Mouse (Mus musculus): Measurements from ENCODE around the gene Dimt1. TPM values are rescaled to one million over a fixed set of nuclear protein-coding genes. Genes with fewer than 3 reads are reported as not detected.
A peak's percentile ranks its signal among the peaks of the same experiment; 100 is the strongest.
"Not testable (repeated sequence)": the region's sequence is repeated elsewhere in the genome, so short reads cannot be mapped to it uniquely, and the experiment has no call there.

Dimt1 gene
- polyA plus RNA-seq (2012; rRNA removed), result 4.5 and 4.6 TPM in 2 replicates

GRCm38 (mm10) chr13:106946594-106947540 is at the start of gene Dimt1:
TSS of gene Dimt1 (plus strand) at chr13:106947127.
- H3K36me3 ChIP-seq (ENCODE audit: control insufficient read depth, insufficient read depth, low read length), result no peaks in the 10 kb centered on the region
- TF ChIP-seq CTCF (conservative IDR thresholded peaks at IDR 0.05; ENCODE audit: insufficient read depth, insufficient read length, low read depth, low read length), result no peak
- TF ChIP-seq POLR2A (IDR thresholded peaks at IDR 0.05; ENCODE audit: low read depth, low read length), result no peak
- H3K27me3 ChIP-seq (replicated peaks; ENCODE audit: control insufficient read depth, insufficient read depth, low read length), result no peaks in the 10 kb centered on the region
- H3K4me1 ChIP-seq (ENCODE audit: control insufficient read depth, insufficient read depth, low read length), result peaks cover 7% of the 10 kb centered on the region; the same call in 1 of the 2 replicates
- DNase-seq, result peak; percentile 98
- WGBS, result under 1% methylated on average over 68 of the region's 68 CpGs
- peak within 1 kb of the TSS; percentile 62 for H3K4me3 ChIP-seq (ENCODE audit: insufficient read depth, low read depth, low read length)
- peak within 1 kb of the TSS; percentile 56 for H3K27ac ChIP-seq (ENCODE audit: insufficient read depth, low read depth, low read length)

GRCm38 (mm10) chr13:106904637-106905036 is 42.3 kb upstream of the Dimt1 start:
- H3K4me3 ChIP-seq (ENCODE audit: insufficient read depth, low read depth, low read length), result no peak overlapping the region
- H3K36me3 ChIP-seq (ENCODE audit: control insufficient read depth, insufficient read depth, low read length), result peaks cover 6% of the 10 kb centered on the region
- H3K27me3 ChIP-seq (replicated peaks; ENCODE audit: control insufficient read depth, insufficient read depth, low read length), result no peaks in the 10 kb centered on the region
- DNase-seq, result no peak
- H3K27ac ChIP-seq (ENCODE audit: insufficient read depth, low read depth, low read length), result no peak overlapping the region
- TF ChIP-seq POLR2A (IDR thresholded peaks at IDR 0.05; ENCODE audit: low read depth, low read length) (no peak), CTCF (conservative IDR thresholded peaks at IDR 0.05; ENCODE audit: insufficient read depth, insufficient read length, low read depth, low read length) (no peak)
- no peaks in the 10 kb centered on the region for H3K4me1 ChIP-seq (ENCODE audit: control insufficient read depth, insufficient read depth, low read length)
- 71% methylated on average over 3 of the region's 3 CpGs for WGBS

- H3K4me1 ChIP-seq (ENCODE audit: control insufficient read depth, insufficient read depth, low read length); DNase-seq; H3K27me3 ChIP-seq (replicated peaks; ENCODE audit: control insufficient read depth, insufficient read depth, low read length); H3K27ac ChIP-seq (ENCODE audit: insufficient read depth, low read depth, low read length); H3K36me3 ChIP-seq (ENCODE audit: control insufficient read depth, insufficient read depth, low read length); H3K4me3 ChIP-seq (ENCODE audit: insufficient read depth, low read depth, low read length): not testable (repeated sequence)
- WGBS, result 63% methylated on average over 6 of the region's 6 CpGs
Observed at GRCm38 (mm10) chr13:106905154-106905553, 41.8 kb upstream of the Dimt1 start.

- no peak overlapping the region for H3K27ac ChIP-seq (ENCODE audit: insufficient read depth, low read depth, low read length)
- no peak overlapping the region for H3K4me3 ChIP-seq (ENCODE audit: insufficient read depth, low read depth, low read length)
- no peak for TF ChIP-seq CTCF (conservative IDR thresholded peaks at IDR 0.05; ENCODE audit: insufficient read depth, insufficient read length, low read depth, low read length)
- TF ChIP-seq POLR2A (IDR thresholded peaks at IDR 0.05; ENCODE audit: low read depth, low read length), result no peak
- WGBS, result 98% methylated on average over 4 of the region's 4 CpGs
- H3K4me1 ChIP-seq (ENCODE audit: control insufficient read depth, insufficient read depth, low read length), result no peaks in the 10 kb centered on the region
- DNase-seq, result no peak
- no peaks in the 10 kb centered on the region for H3K27me3 ChIP-seq (replicated peaks; ENCODE audit: control insufficient read depth, insufficient read depth, low read length)
- H3K36me3 ChIP-seq (ENCODE audit: control insufficient read depth, insufficient read depth, low read length), result peaks cover 9% of the 10 kb centered on the region; the same call in 1 of the 2 replicates
Observed at GRCm38 (mm10) chr13:106907273-106907672, 39.7 kb upstream of the Dimt1 start.

DNA sequence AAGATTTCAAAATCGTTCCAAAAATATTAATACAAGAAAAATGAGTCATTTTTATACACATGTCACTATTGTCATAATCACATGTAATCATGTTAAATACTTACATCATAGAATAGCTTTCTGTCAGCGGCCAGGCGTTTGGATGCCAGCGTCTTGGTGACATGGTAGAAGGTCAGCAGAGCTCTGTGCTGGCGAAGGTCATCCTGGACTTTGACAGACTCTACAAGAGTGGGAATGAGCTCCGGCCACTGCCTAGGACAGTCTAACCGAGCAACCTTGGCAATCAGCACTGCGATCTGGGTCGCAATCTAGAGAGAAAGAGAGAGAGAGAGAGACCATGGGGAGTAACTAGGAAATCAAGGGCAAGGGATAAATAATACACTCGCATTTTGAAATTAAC is 36.8 kb upstream of the Dimt1 start:
- TF ChIP-seq CTCF (conservative IDR thresholded peaks at IDR 0.05; ENCODE audit: insufficient read depth, insufficient read length, low read depth, low read length), result no peak
- no peak for TF ChIP-seq POLR2A (IDR thresholded peaks at IDR 0.05; ENCODE audit: low read depth, low read length)
- Histone ChIP-seq H3K27me3 (replicated peaks; ENCODE audit: control insufficient read depth, insufficient read depth, low read length) (no peaks in the 10 kb centered on the region), H3K4me1 (ENCODE audit: control insufficient read depth, insufficient read depth, low read length) (no peaks in the 10 kb centered on the region), H3K4me3 (ENCODE audit: insufficient read depth, low read depth, low read length) (no peak overlapping the region), H3K27ac (ENCODE audit: insufficient read depth, low read depth, low read length) (no peak overlapping the region), H3K36me3 (ENCODE audit: control insufficient read depth, insufficient read depth, low read length) (peaks cover 9% of the 10 kb centered on the region; the same call in 1 of the 2 replicates)
- no peak for DNase-seq
- WGBS, result 94% methylated on average over 10 of the region's 10 CpGs

- peaks cover 9% of the 10 kb centered on the region; the same call in 1 of the 2 replicates for H3K36me3 ChIP-seq (ENCODE audit: control insufficient read depth, insufficient read depth, low read length)
- no peak overlapping the region for H3K27ac ChIP-seq (ENCODE audit: insufficient read depth, low read depth, low read length)
- no peak overlapping the region for H3K4me3 ChIP-seq (ENCODE audit: insufficient read depth, low read depth, low read length)
- TF ChIP-seq POLR2A (IDR thresholded peaks at IDR 0.05; ENCODE audit: low read depth, low read length) (no peak), CTCF (conservative IDR thresholded peaks at IDR 0.05; ENCODE audit: insufficient read depth, insufficient read length, low read depth, low read length) (no peak)
- H3K27me3 ChIP-seq (replicated peaks; ENCODE audit: control insufficient read depth, insufficient read depth, low read length), result no peaks in the 10 kb centered on the region
- no peak for DNase-seq
- no peaks in the 10 kb centered on the region for H3K4me1 ChIP-seq (ENCODE audit: control insufficient read depth, insufficient read depth, low read length)
- 83% methylated on average over 3 of the region's 3 CpGs for WGBS
Observed at GRCm38 (mm10) chr13:106913125-106913736, 33.7 kb upstream of the Dimt1 start.
